Mouse (Mus musculus) hindbrain, embryonic 15.5 days (tissue): ENCODE measurements around the gene Fstl3. TPM values are rescaled to one million over a fixed set of nuclear protein-coding genes. Genes with fewer than 3 reads are reported as not detected.

Experiments
- ATAC-seq: fragments of 200-750 bp; cut with Nextera tagmentation; 2 replicates; pipeline ENCODE4 v1.8.0; 2017; ENCODE audit warnings: low read depth, moderate number of reproducible peaks, moderate TSS enrichment; ENCODE audit not compliant: low FRiP score
- H3K27ac ChIP-seq: fragments of 300-500 bp; sonication (generic); replicated peaks from 2 replicates; pipeline ENCODE4 v1.5.1; 2015; ENCODE audit warnings: mild to moderate bottlenecking, inconsistent platforms
- H3K27me3 ChIP-seq: fragments of 300-500 bp; sonication (generic); 2 replicates; pipeline ENCODE4 v1.6.1; 2015; ENCODE audit warnings: control low read depth, inconsistent platforms
- H3K36me3 ChIP-seq: fragments of 300-500 bp; sonication (generic); 2 replicates; pipeline ENCODE4 v1.6.1; 2015; ENCODE audit warnings: control low read depth, inconsistent platforms
- H3K4me1 ChIP-seq: fragments of 300-500 bp; sonication (generic); replicated peaks from 2 replicates; pipeline ENCODE4 v1.6.1; 2015; ENCODE audit warnings: control low read depth, inconsistent platforms
- H3K4me2 ChIP-seq: fragments of 300-500 bp; sonication (generic); 2 replicates; pipeline ENCODE4 v1.6.1; 2015; ENCODE audit warnings: moderate library complexity, mild to moderate bottlenecking, inconsistent platforms
- H3K4me3 ChIP-seq: fragments of 300-500 bp; sonication (generic); 2 replicates; pipeline ENCODE4 v1.5.1; 2015; ENCODE audit warnings: mild to moderate bottlenecking, inconsistent platforms
- H3K9ac ChIP-seq: fragments of 300-500 bp; sonication (generic); 2 replicates; pipeline ENCODE4 v1.6.1; 2015; ENCODE audit warnings: inconsistent platforms
- H3K9me3 ChIP-seq: fragments of 300-500 bp; sonication (generic); 2 replicates; pipeline ENCODE4 v1.6.1; 2016; ENCODE audit warnings: control low read depth, inconsistent platforms
- WGBS: fragments of 180-500 bp; shearing (Covaris S2); methylation state at CpG from one replicate; pipeline ENCODE4 v1.1.7; 2015; 5-methylcytosine and 5-hydroxymethylcytosine counted together
- polyA plus RNA-seq: library from polyadenylated mRNA; unstranded; fragments of >200 nt; fragmentation: Nextera tagmentation; extraction: Ambion mirVana; gene quantifications from 2 replicates; pipeline ENCODE4 v1.2.1, GENCODE M21; 2015

The Fstl3 gene
- polyA plus RNA-seq: 2.3 and 2.5 TPM in 2 replicates

DNA sequence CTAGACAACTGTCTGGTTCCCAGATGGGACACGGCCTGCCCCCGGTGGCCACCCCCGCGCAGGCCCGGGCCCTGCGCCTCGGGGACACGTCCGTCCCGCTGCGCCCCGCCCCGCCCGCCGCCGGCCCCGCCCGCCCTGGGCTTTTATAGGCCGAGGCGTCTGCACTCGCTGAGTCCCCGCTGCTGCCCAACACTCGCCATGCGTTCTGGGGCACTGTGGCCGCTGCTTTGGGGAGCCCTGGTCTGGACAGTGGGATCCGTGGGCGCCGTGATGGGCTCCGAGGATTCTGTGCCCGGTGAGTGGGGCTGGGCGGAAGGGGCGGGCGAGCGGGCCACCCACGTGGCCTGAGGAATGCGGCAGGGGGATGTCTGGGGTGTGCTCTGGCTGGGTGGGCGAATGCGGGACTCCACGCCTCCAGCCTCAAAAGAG is at the start of gene Fstl3:
Gene Fstl3, plus strand, starts transcription at position 170 of the 429 bp plus-strand sequence.
- H3K4me3 ChIP-seq: peak within 1 kb of the TSS; percentile 22
- WGBS: 1% methylated on average over 33 of the region's 39 CpGs

DNA sequence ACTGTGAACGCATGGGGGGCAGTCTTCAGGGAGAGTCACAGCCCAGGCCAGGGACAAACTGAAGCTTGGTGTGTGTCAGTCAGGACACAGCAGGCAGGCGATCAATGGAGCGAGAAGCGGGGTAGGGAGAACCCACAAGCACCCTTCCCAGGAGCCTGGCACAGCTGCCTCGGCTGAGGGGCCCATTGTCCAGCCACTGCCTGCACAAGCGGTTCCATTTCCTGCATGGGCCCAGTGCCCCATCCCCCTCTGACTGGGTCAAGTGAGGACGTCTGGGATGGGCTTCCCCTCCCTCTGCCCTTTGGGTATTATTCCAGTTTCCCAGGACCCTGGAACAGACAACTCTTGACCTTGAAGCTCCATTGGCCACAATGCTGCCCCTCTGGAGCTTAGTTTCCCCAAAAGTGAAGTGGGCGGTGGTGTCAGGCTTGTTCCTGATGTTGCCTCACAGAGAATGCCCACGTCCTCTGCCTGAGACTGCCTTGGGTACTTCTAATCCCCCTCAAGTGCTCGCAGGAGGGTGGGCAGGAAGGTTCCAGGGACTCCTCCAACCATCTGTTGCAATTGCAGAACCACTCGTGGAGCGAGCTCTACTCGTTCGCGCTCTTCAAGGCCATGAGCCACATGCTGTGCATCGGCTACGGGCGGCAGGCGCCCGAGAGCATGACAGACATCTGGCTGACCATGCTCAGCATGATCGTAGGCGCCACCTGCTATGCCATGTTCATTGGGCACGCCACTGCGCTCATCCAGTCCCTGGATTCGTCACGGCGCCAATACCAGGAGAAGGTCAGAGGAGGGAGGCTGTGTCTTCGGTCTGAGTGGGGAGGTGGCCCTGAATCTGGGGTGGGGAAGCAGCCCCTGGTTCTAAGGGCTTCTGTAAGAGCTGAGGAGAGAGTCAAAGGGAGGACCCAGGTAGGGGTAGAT is 48.5 kb upstream of the Fstl3 start:
- Histone ChIP-seq H3K4me3 (no peak overlapping the region), H3K9ac (no peak overlapping the region), H3K4me2 (no peak overlapping the region), H3K9me3 (no peaks in the 10 kb centered on the region), H3K27me3 (no peaks in the 10 kb centered on the region), H3K36me3 (peaks cover 35% of the 10 kb centered on the region), H3K4me1 (no peaks in the 10 kb centered on the region), H3K27ac (no peak overlapping the region)
- no peak for ATAC-seq
- 71% methylated on average over 28 of the region's 28 CpGs for WGBS

More for the DNA sequence above, at the start of gene Fstl3:
- no peak for ATAC-seq
- H3K4me1 ChIP-seq: peaks cover 28% of the 10 kb centered on the region
- H3K27me3 ChIP-seq: peaks cover 26% of the 10 kb centered on the region
- H3K36me3 ChIP-seq: no peaks in the 10 kb centered on the region
- no peak within 1 kb of the TSS for H3K27ac ChIP-seq
- no peaks in the 10 kb centered on the region for H3K9me3 ChIP-seq
- no peak within 1 kb of the TSS for H3K9ac ChIP-seq
- H3K4me2 ChIP-seq: peak within 1 kb of the TSS; percentile 47

DNA sequence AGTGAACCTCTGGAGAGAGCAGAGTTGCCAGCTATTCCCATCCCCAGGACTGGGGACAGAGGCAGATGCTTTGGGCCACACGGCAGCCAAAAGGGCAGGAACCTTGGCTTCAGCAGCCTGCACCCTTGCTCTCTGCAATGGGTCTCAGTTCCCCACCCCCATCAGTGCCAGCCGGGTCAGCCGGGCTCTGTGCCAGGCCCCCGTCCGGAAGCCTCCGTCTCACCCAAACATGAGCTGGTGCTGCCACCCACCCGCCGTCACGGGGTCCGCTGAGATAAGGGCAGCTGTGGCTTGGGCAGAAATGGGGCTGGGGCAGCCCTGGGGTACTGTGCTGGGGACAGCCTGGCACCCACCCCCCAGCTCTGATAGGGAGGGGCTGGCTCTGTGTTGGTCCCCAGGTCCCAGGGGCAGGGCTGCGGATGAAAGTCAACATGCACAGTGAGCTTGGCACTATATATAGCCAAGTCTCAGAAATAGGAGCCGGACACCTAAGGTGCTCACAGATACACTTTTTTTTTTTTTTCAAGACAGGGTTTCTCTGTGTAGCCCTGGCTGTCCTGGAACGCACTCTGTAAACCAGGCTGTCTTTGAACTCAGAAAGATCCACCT is 47.6 kb upstream of the Fstl3 start:
- Histone ChIP-seq H3K27ac (no peak overlapping the region), H3K27me3 (no peaks in the 10 kb centered on the region), H3K36me3 (peaks cover 43% of the 10 kb centered on the region), H3K9ac (no peak overlapping the region), H3K4me3 (no peak overlapping the region), H3K4me1 (no peaks in the 10 kb centered on the region), H3K9me3 (no peaks in the 10 kb centered on the region), H3K4me2 (no peak overlapping the region)
- WGBS: 74% methylated on average over 13 of the region's 13 CpGs
- ATAC-seq: no peak; the same call in 1 of the 2 replicates

DNA sequence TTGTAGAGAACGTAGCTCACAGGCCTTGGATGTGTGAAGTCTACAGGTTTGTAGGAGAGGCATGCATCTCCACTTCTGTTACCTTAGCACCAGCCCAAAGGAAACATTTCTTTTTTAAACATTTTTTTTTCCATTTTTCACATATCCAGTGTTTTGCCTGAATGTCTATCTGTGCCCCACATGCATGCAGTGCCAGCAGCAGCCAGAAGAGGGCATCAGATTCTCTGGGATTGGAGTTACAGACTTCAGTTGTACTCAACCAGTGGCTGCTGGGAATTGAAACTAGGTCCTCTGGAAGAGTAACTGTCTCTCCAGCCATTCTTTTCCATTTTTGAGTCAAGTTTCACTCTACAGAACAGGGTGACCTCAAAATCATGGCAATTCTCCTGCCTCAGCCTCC is 44.6 kb upstream of the Fstl3 start:
- ATAC-seq: no peak
- H3K36me3 ChIP-seq: peaks cover 68% of the 10 kb centered on the region
- H3K4me1 ChIP-seq: no peaks in the 10 kb centered on the region
- H3K9ac ChIP-seq: no peak overlapping the region
- H3K9me3 ChIP-seq: peaks cover 5% of the 10 kb centered on the region; the same call in 1 of the 2 replicates
- no peak overlapping the region for H3K4me2 ChIP-seq
- H3K4me3 ChIP-seq: no peak overlapping the region
- no peak overlapping the region for H3K27ac ChIP-seq
- no peaks in the 10 kb centered on the region for H3K27me3 ChIP-seq
- 97% methylated on average over 1 of the region's 1 CpGs for WGBS

DNA sequence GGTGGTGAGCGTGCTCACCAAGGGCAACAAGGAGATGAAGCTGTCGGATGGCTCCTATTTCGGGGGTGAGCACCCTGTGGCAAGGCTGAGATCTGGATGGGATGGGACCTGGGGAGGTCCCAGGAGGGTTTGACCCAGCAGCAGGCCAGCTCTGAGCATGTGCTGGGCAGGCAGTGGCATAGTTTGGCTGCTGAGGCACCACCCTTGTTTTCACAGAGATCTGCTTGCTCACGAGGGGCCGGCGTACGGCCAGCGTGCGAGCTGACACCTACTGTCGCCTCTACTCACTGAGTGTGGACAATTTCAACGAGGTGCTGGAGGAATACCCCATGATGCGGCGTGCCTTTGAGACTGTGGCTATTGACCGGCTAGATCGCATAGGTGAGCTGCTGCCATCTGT is 43.2 kb upstream of the Fstl3 start:
- Histone ChIP-seq H3K36me3 (peaks cover 81% of the 10 kb centered on the region), H3K27ac (no peak overlapping the region), H3K27me3 (no peaks in the 10 kb centered on the region), H3K9ac (no peak overlapping the region), H3K4me1 (no peaks in the 10 kb centered on the region), H3K9me3 (peaks cover 19% of the 10 kb centered on the region), H3K4me2 (no peak overlapping the region), H3K4me3 (no peak overlapping the region)
- no peak for ATAC-seq
- WGBS: 92% methylated on average over 15 of the region's 15 CpGs

DNA sequence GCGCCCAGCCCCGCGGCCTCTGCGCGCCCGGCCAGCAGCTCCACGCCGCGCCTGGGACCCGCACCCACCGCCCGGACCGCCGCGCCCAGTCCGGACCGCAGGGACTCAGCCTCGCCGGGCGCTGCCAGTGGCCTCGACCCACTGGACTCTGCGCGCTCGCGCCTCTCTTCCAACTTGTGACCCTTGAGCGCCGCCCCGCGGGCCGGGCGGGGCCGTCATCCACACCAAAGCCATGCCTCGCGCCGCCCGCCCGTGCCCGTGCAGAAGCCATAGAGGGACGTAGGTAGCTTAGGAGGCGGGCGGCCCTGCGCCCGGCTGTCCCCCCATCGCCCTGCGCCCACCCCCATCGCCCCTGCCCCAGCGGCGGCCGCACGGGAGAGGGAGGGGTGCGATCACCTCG is 41.7 kb upstream of the Fstl3 start:
- Histone ChIP-seq H3K27ac (no peak overlapping the region), H3K4me1 (no peaks in the 10 kb centered on the region), H3K36me3 (peaks cover 96% of the 10 kb centered on the region), H3K4me3 (no peak overlapping the region), H3K4me2 (no peak overlapping the region), H3K9ac (no peak overlapping the region), H3K9me3 (peaks cover 33% of the 10 kb centered on the region), H3K27me3 (no peaks in the 10 kb centered on the region)
- ATAC-seq: no peak
- WGBS: 30% methylated on average over 44 of the region's 52 CpGs

DNA sequence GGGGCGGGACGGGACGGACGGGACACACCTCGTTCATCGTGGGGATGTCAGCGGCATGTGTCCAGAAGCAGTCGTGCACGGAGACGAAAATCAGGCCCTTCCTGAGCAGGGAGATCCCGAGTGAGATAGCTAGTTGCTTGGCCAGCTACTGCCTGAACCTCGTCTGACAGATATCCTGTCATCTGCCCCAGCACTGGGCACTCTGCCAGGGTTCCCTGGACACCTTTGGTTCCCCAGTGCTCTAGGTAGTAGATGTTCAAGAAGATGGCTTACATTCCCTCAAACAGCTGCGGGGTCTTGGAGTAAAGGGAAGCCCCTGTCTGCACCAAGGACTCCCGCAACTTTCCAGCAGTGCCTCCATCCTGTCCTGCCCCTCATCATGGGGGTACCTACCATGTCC is 40.4 kb upstream of the Fstl3 start:
- no peak overlapping the region for H3K9ac ChIP-seq
- H3K9me3 ChIP-seq: peaks cover 33% of the 10 kb centered on the region
- H3K36me3 ChIP-seq: peaks cover 99% of the 10 kb centered on the region
- H3K27me3 ChIP-seq: no peaks in the 10 kb centered on the region
- no peak overlapping the region for H3K27ac ChIP-seq
- H3K4me3 ChIP-seq: no peak overlapping the region
- no peak for ATAC-seq
- no peak overlapping the region for H3K4me2 ChIP-seq
- H3K4me1 ChIP-seq: no peaks in the 10 kb centered on the region
- WGBS: 76% methylated on average over 14 of the region's 14 CpGs

DNA sequence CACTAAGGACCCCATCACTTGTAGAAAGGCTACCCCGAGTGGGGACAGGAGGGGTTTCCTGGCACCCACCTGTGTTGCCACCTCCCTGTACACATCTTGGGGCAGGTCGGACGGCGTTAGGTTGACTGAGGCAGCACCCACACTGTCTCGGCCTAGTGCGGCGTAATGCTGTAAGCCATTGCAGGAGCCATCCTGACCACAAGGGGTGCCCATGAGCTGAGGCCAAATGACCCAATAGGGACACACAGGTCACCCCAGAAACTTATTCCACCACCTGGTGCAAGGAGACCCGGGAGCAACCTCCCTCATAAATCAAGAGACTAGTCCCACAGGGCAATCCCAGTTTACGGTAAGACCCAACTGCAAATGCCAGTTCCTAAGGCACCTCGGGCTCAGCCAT is 38.8 kb upstream of the Fstl3 start:
- WGBS: 84% methylated on average over 10 of the region's 10 CpGs
- Histone ChIP-seq H3K4me2 (no peak overlapping the region), H3K27me3 (no peaks in the 10 kb centered on the region), H3K4me1 (no peaks in the 10 kb centered on the region), H3K4me3 (no peak overlapping the region), H3K27ac (no peak overlapping the region), H3K9ac (no peak overlapping the region), H3K9me3 (peaks cover 33% of the 10 kb centered on the region), H3K36me3 (peaks cover 98% of the 10 kb centered on the region)
- ATAC-seq: no peak

DNA sequence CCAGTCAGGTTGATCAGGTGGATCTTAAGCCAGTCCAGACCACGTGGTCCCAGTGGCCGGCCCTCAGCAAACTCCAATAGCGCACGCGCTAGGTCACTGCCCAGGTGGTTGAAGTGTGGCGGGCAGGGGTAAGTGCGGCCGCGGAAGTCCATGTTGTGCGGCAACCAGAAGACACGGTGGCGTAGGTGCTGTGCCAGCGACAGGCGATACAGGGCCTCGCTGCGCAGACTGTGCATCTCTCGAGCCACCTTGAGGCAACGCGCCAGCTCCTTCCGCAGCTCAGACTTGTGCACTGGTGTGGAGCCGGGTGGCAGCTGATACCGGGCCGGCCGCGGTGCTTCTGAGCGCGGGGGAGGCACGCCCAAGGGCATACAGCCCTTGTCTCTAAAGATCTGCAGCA is 37.8 kb upstream of the Fstl3 start:
- ATAC-seq: no peak
- Histone ChIP-seq H3K4me2 (no peak overlapping the region), H3K4me1 (no peaks in the 10 kb centered on the region), H3K27ac (no peak overlapping the region), H3K36me3 (peaks cover 96% of the 10 kb centered on the region), H3K4me3 (no peak overlapping the region), H3K9me3 (peaks cover 33% of the 10 kb centered on the region), H3K9ac (no peak overlapping the region), H3K27me3 (no peaks in the 10 kb centered on the region)
- WGBS: 97% methylated on average over 28 of the region's 28 CpGs

DNA sequence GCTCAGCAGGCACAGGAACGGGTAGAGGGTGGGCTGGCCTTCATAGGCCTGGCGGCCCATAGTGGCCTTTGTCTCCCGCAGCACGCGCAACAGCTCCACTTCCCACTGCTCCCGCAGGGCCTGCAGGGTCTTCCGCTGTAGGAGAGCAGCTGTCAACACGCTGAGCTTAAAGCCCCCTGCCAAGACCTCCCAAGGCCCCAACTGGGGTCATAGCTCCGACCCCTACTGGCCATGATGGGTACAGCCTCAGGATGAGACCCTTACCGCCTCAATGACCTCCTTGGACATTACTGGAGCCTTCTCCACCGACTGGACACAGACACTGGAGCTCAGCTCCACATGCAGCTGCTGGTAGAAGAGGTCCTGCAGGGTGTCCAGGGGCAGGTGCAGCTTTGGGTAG is 36.2 kb upstream of the Fstl3 start:
- no peak overlapping the region for H3K4me3 ChIP-seq
- whole genome bisulfite sequencing: 59% methylated on average over 11 of the region's 11 CpGs
- H3K27ac ChIP-seq: no peak overlapping the region
- H3K4me1 ChIP-seq: peaks cover 7% of the 10 kb centered on the region
- no peak for ATAC-seq
- no peak overlapping the region for H3K4me2 ChIP-seq
- peaks cover 80% of the 10 kb centered on the region for H3K36me3 ChIP-seq
- H3K9me3 ChIP-seq: peaks cover 32% of the 10 kb centered on the region
- no peaks in the 10 kb centered on the region for H3K27me3 ChIP-seq
- no peak overlapping the region for H3K9ac ChIP-seq

DNA sequence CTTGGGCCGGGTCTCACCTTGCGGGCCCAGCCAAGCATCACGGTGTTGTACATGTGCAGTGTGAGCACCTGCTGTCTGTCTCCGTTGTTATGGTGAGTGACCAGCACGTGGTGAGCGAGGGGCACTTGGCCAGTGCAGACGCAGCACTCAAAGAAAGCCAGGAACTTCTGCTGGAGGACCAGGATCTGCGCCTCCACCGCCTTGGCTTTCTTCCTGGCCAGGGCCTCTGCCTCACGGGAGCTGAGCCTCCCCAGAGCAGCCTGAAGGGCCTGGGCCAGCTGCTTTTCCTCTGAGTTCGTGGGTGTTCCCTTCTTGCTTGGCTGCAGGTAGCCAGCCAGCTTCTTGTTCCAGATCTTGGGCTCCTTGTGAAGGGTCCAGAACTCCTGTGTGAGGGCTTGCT is 33.9 kb upstream of the Fstl3 start:
- Histone ChIP-seq H3K27me3 (no peaks in the 10 kb centered on the region), H3K4me3 (no peak overlapping the region), H3K9ac (no peak overlapping the region), H3K9me3 (peaks cover 21% of the 10 kb centered on the region), H3K36me3 (peaks cover 57% of the 10 kb centered on the region), H3K4me1 (peaks cover 14% of the 10 kb centered on the region), H3K27ac (no peak overlapping the region), H3K4me2 (no peak overlapping the region)
- 90% methylated on average over 11 of the region's 11 CpGs for WGBS
- ATAC-seq: no peak

DNA sequence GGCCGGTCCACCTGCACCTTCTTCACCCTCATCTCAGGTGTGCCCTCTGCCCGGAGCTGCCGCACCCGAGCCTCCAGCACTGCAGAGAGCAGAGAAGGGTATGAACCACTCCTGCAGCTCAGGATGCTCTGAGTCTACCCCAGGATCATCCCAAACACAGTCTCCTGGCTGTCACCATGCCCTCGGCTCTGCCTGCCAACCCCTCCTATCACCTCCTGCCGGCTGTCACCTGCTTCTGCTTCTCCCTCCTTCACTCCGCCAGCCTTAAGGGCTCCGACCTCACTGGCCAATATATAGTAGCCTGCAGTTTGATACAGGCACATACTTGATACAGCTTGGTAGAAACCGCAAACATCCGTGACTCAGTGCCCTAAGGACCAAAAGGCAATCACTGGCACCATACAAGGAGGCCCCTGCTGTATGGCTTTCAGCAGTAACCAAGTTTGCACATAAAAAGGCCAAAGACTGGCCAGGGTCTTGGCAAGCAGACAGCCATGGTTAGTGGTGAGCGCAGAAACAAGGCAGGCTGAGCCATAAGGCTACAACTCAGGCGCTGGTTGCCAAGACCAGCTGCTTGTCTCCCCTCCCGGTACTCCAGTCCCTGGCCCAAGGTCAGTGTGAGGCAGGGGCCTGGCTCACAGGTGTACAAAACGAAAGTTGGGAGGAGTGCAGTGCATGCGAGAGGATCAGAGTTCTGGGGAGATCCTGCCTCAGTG is 33.3 kb upstream of the Fstl3 start:
- H3K4me2 ChIP-seq: no peak overlapping the region
- H3K9ac ChIP-seq: no peak overlapping the region
- H3K4me1 ChIP-seq: peaks cover 14% of the 10 kb centered on the region
- WGBS: 93% methylated on average over 15 of the region's 15 CpGs
- peaks cover 15% of the 10 kb centered on the region for H3K9me3 ChIP-seq
- H3K36me3 ChIP-seq: peaks cover 50% of the 10 kb centered on the region
- no peak overlapping the region for H3K4me3 ChIP-seq
- no peak overlapping the region for H3K27ac ChIP-seq
- no peaks in the 10 kb centered on the region for H3K27me3 ChIP-seq
- ATAC-seq: no peak
